Mouse (Mus musculus) thymus, adult 2 months (tissue): ENCODE measurements around the gene Crtap.

Experiments
- CTCF ChIP-seq: fragments of 200-500 bp; IDR thresholded peaks from 2 replicates; pipeline ENCODE4 v1.5.1; 2012; ENCODE audit warnings: mild to moderate bottlenecking, control low read depth, low read length, moderate library complexity, borderline replicate concordance; ENCODE audit not compliant: control insufficient read depth, poor library complexity, insufficient read depth; ENCODE audit errors: extremely low read depth
- POLR2A ChIP-seq: fragments of 200-500 bp; IDR thresholded peaks from 2 replicates; pipeline ENCODE4 v1.6.1; 2012; ENCODE audit warnings: mild to moderate bottlenecking, low read length, control low read depth, moderate library complexity; ENCODE audit not compliant: control insufficient read depth, poor library complexity, insufficient read depth; ENCODE audit errors: extremely low read depth

DNA sequence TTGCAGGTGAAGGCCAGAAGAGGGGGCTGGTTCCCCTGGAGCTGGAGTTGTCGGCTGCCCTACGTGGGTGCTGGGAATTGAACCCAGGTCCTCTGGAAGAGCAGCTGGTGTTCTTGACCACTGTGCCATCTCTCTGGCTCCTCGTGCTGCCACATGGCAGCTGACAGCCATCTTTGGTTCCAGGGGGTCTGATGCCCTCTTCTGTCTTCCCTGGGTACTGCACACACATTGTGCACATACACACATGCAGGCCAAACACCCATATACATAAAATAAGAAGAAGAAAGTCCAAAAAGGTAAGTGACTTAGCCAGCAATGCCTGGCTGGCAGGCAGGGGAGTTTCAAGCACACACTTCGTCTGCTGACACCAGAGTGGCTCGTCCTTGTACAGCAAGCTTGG, 35.1 kb upstream of the Crtap start:
- TF ChIP-seq CTCF = no peak
- no peak for TF ChIP-seq POLR2A
